Mouse (Mus musculus) E14TG2a.4 (cell line): ENCODE measurements at regions not wholly inside any gene's neighbourhood (a gene's known extent, or its start where the extent isn't known, plus 50 kb on each side); places are given as distances from the start of the nearest gene placed in this dataset.
"Not testable (repeated sequence)": the region's sequence is repeated elsewhere in the genome, so short reads cannot be mapped to it uniquely, and the experiment has no call there.

ENCODE experiments used
- CTCF ChIP-seq: conservative IDR thresholded peaks from 2 replicates; pipeline ENCODE4 v1.5.1; 2014; ENCODE audit warnings: low read length
- POU5F1 ChIP-seq: IDR thresholded peaks from 2 replicates; pipeline ENCODE4 v1.6.1; 2014; ENCODE audit warnings: low read length, borderline replicate concordance

DNA sequence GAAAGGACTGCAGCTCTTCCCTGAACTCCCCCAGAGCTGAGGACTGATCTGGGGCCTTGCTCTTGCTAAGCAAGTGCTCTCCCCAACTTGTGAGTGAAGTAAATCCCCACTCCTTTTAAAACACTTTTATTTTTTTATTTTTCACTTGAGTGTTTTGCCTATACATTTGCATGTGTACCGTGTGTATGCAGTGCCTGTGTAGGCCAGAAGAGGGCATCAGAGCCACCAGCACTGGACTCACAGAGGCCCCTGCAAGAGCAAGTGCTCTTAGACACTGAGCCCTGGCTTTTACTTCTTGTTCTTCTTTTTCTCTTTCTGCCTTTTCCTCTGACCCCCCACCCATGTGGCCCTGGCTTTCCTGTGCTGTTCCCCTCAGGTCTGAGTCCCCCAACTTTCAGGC is 56.2 kb upstream of the Slc2a12 start:
- peak; percentile 73 for TF ChIP-seq CTCF
- not testable (repeated sequence) for TF ChIP-seq POU5F1
